Mouse (Mus musculus) urinary bladder, postnatal 0 days (tissue): ENCODE measurements around the gene Psmb6. TPM values are rescaled to one million over a fixed set of nuclear protein-coding genes. Genes with fewer than 3 reads are reported as not detected.

Source experiments
- polyA plus RNA-seq: library from polyadenylated mRNA; unstranded; fragments of >200 nt; fragmentation: Nextera tagmentation; extraction: Ambion mirVana; gene quantifications from 2 replicates; pipeline ENCODE4 v1.2.1, GENCODE M21; 2015

The Psmb6 gene
- polyA plus RNA-seq, result 523 and 588 TPM in 2 replicates

DNA sequence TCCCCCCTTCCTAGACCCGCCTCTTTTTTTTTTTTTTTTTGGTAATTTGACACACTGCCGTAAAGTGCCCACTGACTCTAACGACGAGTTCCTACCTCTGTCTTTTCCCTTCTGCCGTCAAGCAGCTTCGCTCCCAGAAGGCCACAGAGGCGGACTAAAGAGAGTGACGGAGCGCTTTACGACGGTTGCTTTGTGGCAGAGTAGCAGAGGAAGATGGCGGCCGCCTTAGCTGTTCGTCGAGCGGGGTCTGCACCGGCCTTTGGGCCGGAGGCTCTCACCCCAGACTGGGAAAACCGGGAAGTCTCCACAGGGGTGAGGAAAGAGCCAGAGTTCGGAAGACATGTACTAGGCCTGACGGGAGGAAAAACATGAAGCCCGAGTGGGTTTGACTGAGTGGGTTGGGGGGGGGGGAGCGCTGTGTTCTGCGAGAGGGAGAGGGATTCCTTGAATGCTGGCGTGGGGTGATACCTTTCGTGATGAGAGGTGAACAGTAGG is at the start of gene Psmb6:
TSS of gene Psmb6 (plus strand) at position 184 of the 495 bp plus-strand sequence.

DNA sequence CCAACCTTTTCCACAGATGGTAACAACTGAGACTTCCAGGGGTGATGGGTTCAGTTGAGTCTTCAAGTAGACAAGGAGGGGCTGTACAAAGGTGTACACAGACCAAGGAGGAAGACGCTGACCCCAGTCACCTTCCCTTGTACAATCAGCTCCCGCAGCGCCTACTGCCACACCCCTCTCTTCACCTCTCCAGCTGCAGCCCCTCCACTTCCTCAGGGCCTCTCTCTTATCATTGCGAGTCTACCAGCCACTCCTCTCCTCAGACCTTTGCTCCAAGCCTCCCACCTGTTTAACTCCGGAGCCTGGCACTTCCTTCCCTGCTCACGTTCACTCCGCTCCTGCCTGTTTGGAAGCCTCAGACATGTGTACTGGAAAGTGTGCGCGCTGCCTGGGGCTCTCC is 20.2 kb upstream of the Psmb6 start, which contains the start of gene Tm4sf5:
TSS of gene Tm4sf5 (plus strand) at position 275 of the 400 bp plus-strand sequence.

DNA sequence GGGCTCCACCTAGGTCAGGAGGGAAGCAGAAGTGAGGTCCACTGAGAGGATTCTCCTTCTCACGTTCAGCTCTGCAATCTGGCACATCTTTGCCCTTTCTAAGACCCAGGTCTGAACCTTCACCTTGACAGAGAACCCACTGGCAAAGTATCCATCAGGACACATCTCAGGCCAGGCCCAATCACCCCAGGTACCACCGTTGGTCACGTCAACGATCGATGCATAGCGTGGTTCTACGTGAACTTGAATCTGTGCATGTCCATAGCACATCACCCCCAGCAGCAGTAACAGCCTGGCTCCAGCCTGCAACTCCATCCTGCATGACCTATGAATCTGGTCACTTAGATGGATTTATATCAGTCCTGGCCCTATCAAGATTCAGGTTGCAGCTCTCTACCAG is 10.9 kb upstream of the Psmb6 start, which contains the start of gene Vmo1:
TSS of gene Vmo1 (minus strand) at position 329 of the 400 bp plus-strand sequence.

DNA sequence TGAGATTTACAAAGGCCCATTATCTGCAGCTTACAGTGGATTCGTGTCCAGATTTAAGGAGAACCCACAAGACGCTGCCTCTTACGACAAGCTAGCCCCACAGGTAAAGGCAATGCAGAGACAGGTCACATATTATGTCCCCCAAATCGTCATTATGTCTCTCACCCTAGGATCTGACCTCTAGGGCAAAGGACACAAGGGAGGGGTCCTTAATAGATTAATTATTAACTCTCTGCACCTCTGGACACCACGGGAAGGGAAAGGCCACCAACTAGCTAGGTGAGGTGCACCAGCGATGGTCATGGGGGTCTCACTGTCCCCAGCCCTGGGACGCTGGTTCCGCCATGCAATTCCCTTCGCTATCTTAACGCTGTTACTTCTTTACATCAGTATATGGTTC is 6.2 kb upstream of the Psmb6 start, which contains the start of gene Gltpd2:
TSS of gene Gltpd2 (plus strand) at position 274 of the 400 bp plus-strand sequence.

DNA sequence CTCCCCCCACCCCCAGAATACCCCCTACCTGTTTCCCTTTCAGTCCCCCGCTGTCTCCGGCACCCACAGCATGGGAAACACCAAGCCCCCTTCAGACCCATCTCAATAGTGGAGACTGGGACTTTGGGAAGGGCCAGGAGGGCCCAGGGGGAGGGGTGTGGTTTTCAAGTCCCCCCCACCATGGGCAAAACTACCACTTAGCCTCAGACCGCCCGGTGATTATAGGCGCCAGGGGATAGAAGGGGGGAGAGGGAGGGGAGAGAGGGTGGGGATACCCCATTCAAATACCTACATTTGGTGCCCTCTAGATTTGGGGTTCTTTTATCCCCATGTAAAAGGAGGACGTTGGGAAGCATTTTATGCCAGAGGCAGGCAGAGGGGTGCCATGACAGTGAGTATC is 7.7 kb downstream of the Psmb6 start, which contains the start of gene Gm40193:
TSS of gene Gm40193 (minus strand) at position 101 of the 400 bp plus-strand sequence.

DNA sequence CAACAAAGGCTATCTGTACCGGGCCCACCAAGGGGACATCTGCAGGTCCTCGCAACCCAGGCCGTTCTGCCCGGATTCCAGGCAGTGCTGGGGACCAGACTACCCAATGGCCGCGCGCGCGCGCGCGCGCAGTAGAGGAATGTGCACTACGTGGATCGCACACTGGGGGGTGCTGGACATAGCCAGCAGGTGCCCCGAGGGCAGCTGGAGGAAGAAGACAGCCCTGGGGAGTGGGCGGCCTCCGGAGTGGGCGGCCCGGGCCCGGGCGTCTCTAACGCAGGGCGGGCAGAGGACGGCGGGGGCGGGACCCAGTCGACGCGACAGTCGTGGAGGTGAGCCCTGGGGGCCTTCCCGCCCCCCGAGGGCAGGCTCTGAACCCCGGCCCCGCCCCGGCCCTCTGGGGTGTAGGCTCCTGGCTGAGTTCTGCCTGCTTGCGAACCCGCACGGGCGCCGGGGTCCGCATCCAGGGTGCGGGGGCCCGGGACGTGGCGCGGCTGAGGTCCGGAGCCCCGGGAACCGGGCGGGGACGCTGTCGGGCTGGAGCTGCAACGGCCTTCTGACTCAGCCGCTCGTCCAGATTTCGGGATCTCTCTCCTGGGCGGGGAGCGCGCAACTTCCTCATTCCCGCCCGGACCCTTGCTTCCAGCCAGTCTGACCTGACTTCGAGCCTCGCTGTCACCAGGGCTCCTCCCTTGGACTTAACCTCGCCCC is 14.9 kb downstream of the Psmb6 start, which contains the start of gene Pld2:
TSS of gene Pld2 (plus strand) at position 188 of the 711 bp plus-strand sequence.

DNA sequence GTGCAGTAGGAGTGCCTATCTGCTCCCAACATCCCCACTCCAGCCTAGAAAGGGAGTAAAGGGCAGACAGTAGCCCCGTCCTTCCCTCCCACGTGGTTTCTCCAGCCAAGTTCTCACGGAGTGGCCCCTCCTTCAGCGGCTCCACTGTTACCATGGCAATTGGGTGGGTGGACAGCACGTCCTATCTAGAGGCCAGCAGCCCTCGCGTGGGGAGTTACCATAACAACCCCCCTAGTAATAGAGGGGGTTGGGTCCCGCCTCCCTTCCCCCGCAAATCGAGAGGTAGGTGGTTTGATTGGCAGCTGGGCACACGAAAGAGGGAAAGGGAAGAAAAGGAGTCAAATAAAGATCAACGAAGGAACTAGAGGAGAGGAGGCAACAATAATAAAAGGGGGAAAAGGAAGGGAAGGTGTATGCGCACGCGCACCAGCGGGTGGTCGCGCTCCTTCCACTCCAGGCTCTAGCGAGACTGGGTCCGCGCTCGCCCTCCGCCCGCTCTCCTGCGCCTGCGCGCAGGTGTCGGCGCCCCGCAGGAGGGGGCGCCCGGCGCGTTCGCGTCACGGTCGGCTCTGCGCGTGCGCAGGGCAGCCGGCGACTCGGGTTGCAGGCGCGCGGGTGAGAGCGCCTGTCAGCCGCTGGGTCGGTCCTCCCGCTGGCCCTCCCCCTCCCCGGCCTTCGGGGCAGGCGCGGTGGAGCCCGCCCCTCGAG is 37.3 kb downstream of the Psmb6 start, which contains the start of gene Mink1:
TSS of gene Mink1 (plus strand) at position 595 of the 708 bp plus-strand sequence.

Other genes starting within 250 kb of the Psmb6 start
- 0.16 and 0.17 TPM in 2 replicates for gene Alox12e, start 202.7 kb upstream of the Psmb6 start, polyA plus RNA-seq
- 0.71 and 1.2 TPM in 2 replicates for gene Alox15, start 173.3 kb upstream of the Psmb6 start, polyA plus RNA-seq
- gene Pelp1, start 115.3 kb upstream of the Psmb6 start, polyA plus RNA-seq, result 13.3 and 16.2 TPM in 2 replicates
- 8.3 and 12.3 TPM in 2 replicates for gene Arrb2, start 92.7 kb upstream of the Psmb6 start, polyA plus RNA-seq
- 25.1 and 27.3 TPM in 2 replicates for gene Med11, start 73.4 kb upstream of the Psmb6 start, polyA plus RNA-seq
- gene Zmynd15, start 65.9 kb upstream of the Psmb6 start, polyA plus RNA-seq, result 0.55 and 0.74 TPM in 2 replicates
- 11.8 and 17.9 TPM in 2 replicates for gene Cxcl16, start 65.4 kb upstream of the Psmb6 start, polyA plus RNA-seq
- 2.0 and 2.8 TPM in 2 replicates for gene Tm4sf5, start 20.1 kb upstream of the Psmb6 start, polyA plus RNA-seq
- 0.58 and 0.60 TPM in 2 replicates for gene Vmo1, start 10.8 kb upstream of the Psmb6 start, polyA plus RNA-seq
- 0.30 and 0.48 TPM in 2 replicates for gene Gltpd2, start 6.2 kb upstream of the Psmb6 start, polyA plus RNA-seq
- not detected in 2 replicates for gene Gm40193, start 7.6 kb downstream of the Psmb6 start, polyA plus RNA-seq
- gene Pld2, start 14.7 kb downstream of the Psmb6 start, polyA plus RNA-seq, result 11.7 and 12.5 TPM in 2 replicates
- gene Mink1, start 37.5 kb downstream of the Psmb6 start, polyA plus RNA-seq, result 6.9 and 7.3 TPM in 2 replicates
- not detected in 2 replicates for gene 4930544D05Rik, start 90.5 kb downstream of the Psmb6 start, polyA plus RNA-seq
- 0.57 and 0.93 TPM in 2 replicates for gene Chrne, start 93.8 kb downstream of the Psmb6 start, polyA plus RNA-seq
- 0.14 and 0.31 TPM in 2 replicates for gene Gp1ba, start 113.8 kb downstream of the Psmb6 start, polyA plus RNA-seq
- gene Rnf167, start 121.9 kb downstream of the Psmb6 start, polyA plus RNA-seq, result 54.3 and 65.0 TPM in 2 replicates
- gene Slc25a11, start 122.1 kb downstream of the Psmb6 start, polyA plus RNA-seq, result 107 and 111 TPM in 2 replicates
- gene Pfn1, start 129.3 kb downstream of the Psmb6 start, polyA plus RNA-seq, result 2,757 and 3,152 TPM in 2 replicates
- 94.5 and 97.9 TPM in 2 replicates for gene Eno3, start 131.8 kb downstream of the Psmb6 start, polyA plus RNA-seq
- 132 and 135 TPM in 2 replicates for gene Spag7, start 144.0 kb downstream of the Psmb6 start, polyA plus RNA-seq
- gene Camta2, start 162.7 kb downstream of the Psmb6 start, polyA plus RNA-seq, result 10.6 and 12.4 TPM in 2 replicates
- 1.3 and 2.4 TPM in 2 replicates for gene Inca1, start 174.8 kb downstream of the Psmb6 start, polyA plus RNA-seq
- gene Kif1c, start 175.2 kb downstream of the Psmb6 start, polyA plus RNA-seq, result 4.8 and 5.8 TPM in 2 replicates
- gene Zfp3, start 238.8 kb downstream of the Psmb6 start, polyA plus RNA-seq, result 3.5 and 3.6 TPM in 2 replicates